Mouse (Mus musculus): ENCODE measurements around the gene Arhgef18.

Arhgef18 gene

GRCm38 (mm10) chr8:3451992-3452391, 59.2 kb downstream of the Arhgef18 start:
- no peak for DNase-seq (ENCODE audit: low spot score in 2 of 2)

GRCm38 (mm10) chr8:3463248-3463647, 70.4 kb downstream of the Arhgef18 start:
- DNase-seq (ENCODE audit: low spot score in 2 of 2) = no peak

DNA sequence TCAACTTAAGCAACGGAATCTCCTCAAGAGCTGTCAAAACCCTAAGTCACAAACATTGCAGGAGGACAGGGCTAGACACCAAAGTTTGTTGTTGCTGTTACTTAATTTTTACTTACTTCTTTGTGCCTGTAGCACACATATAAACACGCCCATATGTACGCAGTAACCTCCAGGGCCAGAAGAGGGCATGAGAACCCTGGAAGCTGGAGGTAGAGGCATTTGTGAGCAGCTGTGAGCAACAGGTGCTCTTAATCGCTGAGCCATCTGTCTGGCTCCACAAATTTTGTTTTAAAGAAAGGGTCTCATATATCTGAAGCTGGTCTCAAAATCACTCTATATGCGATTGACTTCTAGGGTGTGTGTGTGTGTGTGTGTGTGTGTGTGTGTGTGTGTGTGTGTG, 71.5 kb downstream of the Arhgef18 start:
- DNase-seq (ENCODE audit: low spot score in 2 of 2) = no peak

- peak; percentile 92 to 99 for DNase-seq (ENCODE audit: low spot score in 2 of 2)
Measured at GRCm38 (mm10) chr8:3467006-3467885, 74.4 kb downstream of the Arhgef18 start, which contains the start of gene Pex11g. Pex11g (minus strand) TSS chr8:3467680.

DNA sequence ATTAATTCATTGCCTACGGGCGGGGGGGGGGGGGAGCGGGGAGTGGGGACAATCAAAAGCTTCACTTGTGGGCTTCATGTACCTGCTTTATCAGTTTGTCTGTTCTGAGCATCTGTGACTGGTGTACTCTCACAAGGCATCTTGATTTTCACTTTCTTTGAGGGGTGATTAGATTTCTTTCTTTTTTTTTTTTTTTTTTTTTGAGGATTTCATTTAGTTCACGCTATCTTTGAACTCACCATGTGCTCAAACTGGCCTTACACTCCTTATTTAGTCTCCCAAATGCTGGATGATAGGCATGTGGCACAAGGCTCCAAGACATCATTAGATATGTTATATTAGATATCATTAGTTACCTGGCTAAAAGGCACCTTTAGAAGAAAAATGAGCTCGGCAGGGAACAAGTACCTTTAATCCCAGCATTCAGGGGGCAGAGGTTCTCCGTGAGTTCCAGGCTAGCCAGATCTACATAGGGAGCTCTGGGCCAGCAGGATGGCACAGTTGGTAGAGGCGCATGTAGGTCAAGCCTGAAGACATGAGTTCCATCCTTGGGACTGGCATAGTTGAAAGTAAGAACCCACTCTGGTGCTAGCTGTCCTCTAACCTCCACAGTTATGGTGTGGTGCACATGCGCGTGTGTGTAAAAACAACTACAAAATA, 75.2 kb downstream of the Arhgef18 start:
- no peak for DNase-seq (ENCODE audit: low spot score in 2 of 2)

DNA sequence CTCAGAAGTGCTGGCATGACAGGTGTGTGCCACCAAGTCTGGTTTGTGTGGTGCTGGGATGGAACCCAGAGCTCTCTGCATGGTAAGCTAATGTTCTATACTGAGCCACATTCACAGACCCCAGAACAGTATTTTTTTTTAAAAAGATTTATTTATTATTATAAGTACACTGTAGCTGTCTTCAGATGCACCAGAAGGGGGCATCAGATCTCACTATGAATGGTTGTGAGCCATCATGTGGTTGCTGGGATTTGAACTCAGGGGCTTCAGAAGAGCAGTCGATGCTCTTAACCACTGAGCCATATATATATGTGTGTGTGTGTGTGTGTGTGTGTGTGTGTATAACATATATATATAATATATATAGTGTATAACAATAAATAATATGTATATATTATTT, 76.0 kb downstream of the Arhgef18 start:
- DNase-seq (ENCODE audit: low spot score in 2 of 2) = no peak

GRCm38 (mm10) chr8:3470562-3470961, 77.8 kb downstream of the Arhgef18 start, which contains the start of gene Tex45:
Tex45 (plus strand) TSS chr8:3470862.
- DNase-seq (ENCODE audit: low spot score in 2 of 2) = no peak

DNA sequence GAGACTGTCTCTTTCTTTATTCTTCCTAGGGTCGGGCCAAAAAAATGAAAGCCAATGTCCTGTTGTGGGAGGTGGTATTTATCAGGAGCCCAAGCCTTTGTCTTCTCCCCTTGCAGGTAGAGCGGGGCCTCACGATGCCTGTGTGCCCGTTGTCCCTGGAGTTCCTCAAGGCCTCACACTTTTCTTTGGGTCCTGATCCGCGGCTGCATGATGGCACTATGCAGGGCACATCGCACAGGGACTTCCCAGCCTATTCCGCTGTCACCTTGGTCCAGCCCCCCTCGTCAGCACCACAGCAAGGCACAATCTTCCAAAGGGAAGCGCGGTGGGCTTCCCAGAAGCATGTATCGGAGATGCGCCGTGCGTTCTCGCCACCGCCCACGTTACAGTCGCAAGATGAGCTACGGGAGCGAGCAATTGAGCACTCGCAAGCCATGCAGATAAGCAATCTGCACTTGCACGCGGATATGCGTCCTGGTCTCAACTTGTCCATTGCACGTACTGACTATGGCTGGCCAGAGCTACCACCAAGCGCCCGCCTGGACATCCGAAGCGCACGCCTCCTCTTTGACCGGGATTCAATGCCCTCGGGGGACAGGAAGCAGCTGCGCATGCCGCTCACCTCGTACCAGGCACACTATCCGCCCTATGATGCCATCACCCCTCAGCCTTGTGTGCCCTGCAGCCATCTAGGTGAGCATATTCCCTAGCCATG, 83.1 kb downstream of the Arhgef18 start:
- DNase-seq (ENCODE audit: low spot score in 2 of 2) = no peak

- no peak for DNase-seq (ENCODE audit: low spot score in 2 of 2)
Measured at GRCm38 (mm10) chr8:3480221-3480785, 87.5 kb downstream of the Arhgef18 start.

DNA sequence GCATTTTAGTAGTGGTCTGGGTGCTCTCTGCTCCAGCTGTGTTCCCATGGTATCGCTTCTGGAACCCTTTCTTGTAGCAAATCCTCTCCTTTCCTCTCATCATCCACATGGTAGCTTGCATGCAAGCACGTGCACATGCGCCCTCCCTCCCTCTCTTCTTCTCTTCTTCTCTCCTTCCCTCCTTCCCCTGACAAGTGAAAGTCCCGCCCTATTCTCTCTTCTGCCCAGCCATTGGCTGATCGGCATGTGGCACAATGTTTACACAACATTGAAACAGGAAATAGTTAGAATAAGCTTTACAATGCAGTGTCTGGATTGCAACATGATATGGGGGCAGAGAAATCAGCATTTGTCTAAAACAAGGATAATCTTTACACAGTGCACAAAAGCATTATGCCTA, 88.8 kb downstream of the Arhgef18 start:
- DNase-seq (ENCODE audit: low spot score in 2 of 2) = no peak

GRCm38 (mm10) chr8:3482240-3482740, 89.5 kb downstream of the Arhgef18 start:
- DNase-seq (ENCODE audit: low spot score in 2 of 2) = no peak

DNA sequence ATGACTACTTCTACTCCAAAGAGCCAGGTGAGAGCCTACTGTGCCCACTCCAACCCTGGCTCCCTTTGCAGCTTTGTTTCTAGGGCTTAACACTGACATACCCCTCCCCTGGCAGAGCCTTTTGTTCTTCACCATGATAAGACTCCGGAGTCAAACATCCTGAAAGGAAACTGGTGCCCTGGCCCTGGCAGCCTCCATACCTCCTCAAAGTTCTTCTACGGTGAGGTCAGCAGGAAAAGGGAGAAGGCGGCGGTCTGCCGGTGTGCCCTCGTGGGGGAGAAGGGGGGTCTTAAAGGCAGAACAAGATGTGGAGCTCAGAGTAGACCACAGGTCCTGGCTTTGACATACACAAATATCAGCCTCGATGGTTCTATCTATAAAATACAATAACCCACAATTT, 90.7 kb downstream of the Arhgef18 start:
- no peak for DNase-seq (ENCODE audit: low spot score in 2 of 2)

- DNase-seq (ENCODE audit: low spot score in 2 of 2) = no peak
Measured at GRCm38 (mm10) chr8:3485192-3485591, 92.4 kb downstream of the Arhgef18 start.

DNA sequence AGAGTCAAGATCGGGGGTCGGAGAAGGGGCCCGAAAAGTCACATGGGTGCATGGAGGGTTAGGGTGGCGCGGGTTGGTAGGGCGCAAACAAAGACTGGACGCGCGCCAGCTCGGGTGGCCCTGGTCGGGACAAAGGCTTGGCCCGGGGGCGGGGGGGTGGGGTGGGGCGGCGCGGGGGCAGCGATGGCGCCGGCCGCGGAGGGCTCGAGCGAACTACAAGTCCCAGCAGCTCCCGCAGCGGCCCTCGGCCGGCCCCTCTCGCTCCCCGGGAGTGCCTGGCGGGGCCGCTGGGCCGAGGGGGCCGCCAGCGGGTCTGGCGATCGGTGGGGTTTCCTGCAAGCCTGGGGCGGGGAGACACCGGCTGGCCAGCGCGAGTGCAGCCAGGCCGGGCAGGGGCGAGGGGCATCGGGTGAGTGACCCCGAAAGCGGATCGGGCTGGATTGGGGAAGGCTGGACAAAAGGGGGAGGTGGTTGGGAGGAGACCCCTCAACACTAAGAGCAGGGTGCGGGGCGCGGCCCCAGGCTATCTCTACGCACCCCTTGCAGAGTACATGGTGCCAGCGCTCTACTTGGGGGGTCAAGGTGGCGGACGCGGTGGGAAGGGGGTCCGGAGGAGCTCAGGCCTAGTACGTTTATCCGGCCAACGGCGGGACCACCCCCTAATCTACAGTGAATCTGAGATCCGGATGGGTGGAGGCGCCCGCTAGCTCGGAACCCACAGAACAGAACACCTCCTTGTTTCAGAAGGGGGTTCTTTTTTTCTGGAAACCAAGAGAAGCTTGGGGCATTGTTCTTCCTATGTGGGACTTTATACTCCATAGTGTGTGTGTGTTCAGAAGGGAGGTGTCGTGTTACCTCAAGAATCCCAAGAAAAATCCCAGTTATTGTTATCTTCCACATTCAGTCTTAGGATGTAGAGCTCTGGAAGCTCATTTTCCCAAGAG, 100.4 kb downstream of the Arhgef18 start, which contains the start of gene Zfp358:
Gene Zfp358, plus strand, starts transcription at position 238 of the 944 bp plus-strand sequence.
- peak; percentile 75 to 77 for DNase-seq (ENCODE audit: low spot score in 2 of 2)

GRCm38 (mm10) chr8:3493845-3494208, 101.0 kb downstream of the Arhgef18 start:
- no peak for DNase-seq (ENCODE audit: low spot score in 2 of 2)

GRCm38 (mm10) chr8:3495578-3496427, 103.0 kb downstream of the Arhgef18 start:
- no peak for DNase-seq (ENCODE audit: low spot score in 2 of 2)

- DNase-seq (ENCODE audit: low spot score in 2 of 2) = no peak
Measured at GRCm38 (mm10) chr8:3496428-3496748, 103.6 kb downstream of the Arhgef18 start.

- DNase-seq (ENCODE audit: low spot score in 2 of 2) = no peak
Measured at GRCm38 (mm10) chr8:3498583-3498982, 105.8 kb downstream of the Arhgef18 start.

DNA sequence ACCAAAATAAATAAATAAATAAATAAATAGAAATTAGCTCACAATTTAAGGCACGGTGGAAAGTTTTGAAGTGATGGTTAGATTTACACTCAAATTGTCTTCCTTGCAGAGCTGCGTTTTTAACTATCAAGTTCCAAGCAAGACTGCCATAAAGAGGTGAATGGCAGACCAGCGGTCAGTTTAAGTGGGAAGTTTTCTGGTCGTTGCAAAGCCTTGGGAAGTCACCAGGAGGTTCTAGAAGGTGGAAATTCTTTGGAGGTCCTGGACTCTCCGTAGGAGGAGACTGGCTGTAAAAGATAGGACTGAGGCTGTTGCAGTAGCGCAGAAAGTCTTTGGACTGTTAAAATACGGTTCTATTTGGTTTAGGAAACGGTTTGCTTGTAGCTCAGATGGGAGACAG, 106.9 kb downstream of the Arhgef18 start:
- no peak for DNase-seq (ENCODE audit: low spot score in 2 of 2)
